Mouse (Mus musculus) R1 (cell line): Measurements from ENCODE around the gene Cd36.
A peak's percentile ranks its signal among the peaks of the same experiment; 100 is the strongest.
"Not testable (repeated sequence)": the region's sequence is repeated elsewhere in the genome, so short reads cannot be mapped to it uniquely, and the experiment has no call there.

Source experiments
- DNase-seq: peaks from one replicate; pipeline ENCODE4 v3.0.0-alpha.2; 2018; ENCODE audit warnings: low read depth, low spot score

Gene Cd36

GRCm38 (mm10) chr5:17888598-17888997, at the start of gene Cd36:
Cd36 (minus strand) TSS chr5:17888801.
- no peak for DNase-seq

DNA sequence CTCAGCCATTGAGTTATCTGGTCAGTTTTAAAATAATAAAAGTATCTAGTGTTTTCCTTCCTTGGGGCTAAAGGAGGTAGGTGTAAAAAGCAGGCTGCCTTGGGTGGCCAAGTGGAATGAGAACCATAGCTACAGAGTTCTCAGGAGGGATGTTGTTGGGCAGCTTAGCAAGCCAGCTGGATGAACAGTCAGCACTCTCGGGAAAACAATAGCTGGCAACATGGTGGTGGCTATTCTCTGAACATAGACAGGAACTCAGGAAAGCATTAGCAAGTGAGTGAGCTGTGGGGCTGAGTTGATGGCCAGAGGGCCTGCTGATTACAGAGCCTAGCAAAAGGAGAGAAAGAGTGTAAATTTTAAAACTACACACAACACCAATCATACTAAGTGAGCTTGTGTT, 45.9 kb upstream of the Cd36 start:
- DNase-seq = no peak

DNA sequence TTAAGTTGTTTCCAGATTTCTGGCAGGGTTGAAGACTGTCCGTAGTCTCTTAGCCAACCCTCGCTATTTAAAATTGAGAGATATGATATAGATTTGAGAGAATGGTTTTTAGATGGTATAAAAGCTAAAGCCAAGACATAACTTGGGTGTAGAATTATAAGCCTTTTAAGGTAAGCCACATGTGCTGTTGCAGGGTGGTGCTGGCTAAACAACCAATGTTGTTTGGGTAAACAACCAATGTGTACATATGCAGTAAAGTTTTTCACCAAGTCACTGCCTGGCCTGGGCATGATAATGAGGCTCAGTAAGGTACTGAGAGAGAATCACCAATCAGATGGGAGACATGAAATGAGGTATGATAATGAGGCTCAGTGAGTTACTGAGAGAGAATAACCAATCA, 43.0 kb upstream of the Cd36 start:
- DNase-seq = not testable (repeated sequence)

DNA sequence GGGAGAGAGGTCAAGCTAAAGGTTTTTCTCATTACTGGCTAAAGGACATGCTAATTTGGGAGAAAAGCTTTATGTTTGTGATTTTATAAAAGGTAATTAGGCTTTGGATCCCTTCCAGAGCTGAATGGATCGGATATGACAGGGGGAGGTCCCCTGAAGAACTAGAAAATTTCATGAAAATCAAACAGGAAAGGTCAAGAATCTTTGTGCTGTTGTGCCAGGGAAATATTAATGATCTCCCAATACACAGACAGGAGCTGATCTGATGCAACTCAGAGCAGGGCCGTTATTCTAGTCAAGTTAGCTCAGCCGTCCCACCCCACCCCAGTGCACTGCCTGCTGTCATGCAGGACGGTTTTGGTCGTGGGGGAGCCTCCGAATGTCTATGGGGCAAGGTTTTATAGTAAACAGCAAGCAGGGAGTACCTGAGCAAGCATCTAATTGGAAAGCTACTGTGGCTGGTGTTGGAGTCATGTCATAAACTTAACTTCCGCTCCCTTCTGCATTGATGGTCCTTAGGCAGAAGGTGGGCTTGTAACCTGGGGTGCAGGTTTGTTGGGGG, 40.5 kb upstream of the Cd36 start:
- no peak for DNase-seq

DNA sequence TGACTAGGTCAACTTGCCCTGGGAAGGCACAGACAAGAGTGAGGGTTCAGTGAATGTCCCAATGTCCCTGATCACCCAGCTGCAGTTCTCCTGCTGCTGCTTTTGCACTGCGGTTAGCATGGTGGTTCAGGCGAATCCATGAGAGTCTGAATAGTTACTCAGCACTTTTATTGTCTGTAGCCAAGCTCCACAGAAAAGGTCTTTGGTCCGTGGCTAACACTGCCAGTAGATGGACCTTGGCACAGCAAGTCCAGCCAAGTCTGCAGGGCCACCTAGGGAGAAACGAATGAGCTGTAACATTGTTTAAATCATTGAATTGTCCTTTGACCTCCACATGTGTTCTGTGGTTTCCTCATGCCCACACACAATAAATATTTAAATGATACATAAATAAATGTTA, 39.9 kb upstream of the Cd36 start:
- no peak for DNase-seq

- DNase-seq = peak; percentile 7
These were observed 35.5 kb upstream of the Cd36 start for GRCm38 (mm10) chr5:17924085-17924518.

DNA sequence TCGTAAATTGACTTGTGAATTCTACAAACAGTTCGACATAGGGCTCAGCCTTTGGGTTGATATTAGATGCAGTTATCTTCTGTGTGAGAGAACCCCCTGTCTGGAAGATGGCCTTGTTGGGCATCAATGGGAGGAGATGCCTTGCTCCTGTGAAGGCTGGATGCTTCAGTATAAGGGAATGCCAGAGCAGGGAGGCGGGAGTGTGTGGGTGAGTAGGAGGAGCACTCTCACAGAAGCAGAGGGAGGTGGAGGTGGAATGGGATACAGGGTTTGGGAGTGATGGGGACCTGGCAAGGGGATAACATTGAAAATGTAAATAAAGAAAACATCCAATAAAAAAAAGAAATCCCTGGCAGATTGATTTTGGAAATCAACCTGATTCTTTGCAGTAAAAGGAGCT, 35.0 kb upstream of the Cd36 start:
- no peak for DNase-seq

GRCm38 (mm10) chr5:17918966-17919365, 30.4 kb upstream of the Cd36 start:
- no peak for DNase-seq

DNA sequence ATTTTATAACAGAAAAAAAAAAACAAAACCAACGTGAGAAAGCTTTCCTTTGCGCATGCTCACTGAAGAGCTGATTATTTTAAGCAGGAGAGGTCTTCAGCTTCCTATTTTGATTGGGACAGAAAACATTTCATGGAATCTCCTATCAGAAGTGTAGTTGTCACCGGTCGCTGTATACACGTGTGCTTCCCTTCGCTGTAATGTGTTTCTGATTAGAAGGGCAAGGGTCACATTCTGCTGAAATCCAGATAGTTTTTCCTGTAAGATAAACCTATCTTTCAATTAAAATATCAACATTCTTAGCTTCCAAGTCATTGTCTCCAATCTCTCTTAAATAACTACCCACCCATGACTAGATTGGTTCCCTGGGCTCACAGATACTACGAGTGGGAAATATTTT, 16.2 kb upstream of the Cd36 start:
- DNase-seq = no peak

DNA sequence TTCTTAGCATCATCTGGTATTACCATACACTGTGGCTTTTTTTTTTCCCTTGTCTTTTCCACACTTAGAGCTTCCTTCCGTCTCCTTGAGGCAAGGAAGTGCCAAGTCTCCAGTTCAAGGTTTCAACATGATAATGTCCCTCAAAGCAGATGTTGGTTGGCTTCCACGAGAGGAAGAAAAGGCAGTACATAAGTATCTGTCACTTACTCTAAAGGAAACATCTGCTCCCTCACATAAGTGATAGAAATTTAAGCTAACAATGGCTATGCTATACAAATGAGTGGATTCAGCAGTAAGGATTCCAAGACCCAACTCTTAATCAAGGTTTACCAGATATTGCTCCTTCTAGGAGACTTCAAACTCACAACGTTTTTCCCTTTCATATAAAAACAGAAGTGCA, 10.3 kb upstream of the Cd36 start:
- DNase-seq = no peak

GRCm38 (mm10) chr5:17897641-17898040, 9.0 kb upstream of the Cd36 start:
- peak; percentile 9 for DNase-seq

- no peak for DNase-seq
These were observed 5.1 kb upstream of the Cd36 start for GRCm38 (mm10) chr5:17893577-17894172.

DNA sequence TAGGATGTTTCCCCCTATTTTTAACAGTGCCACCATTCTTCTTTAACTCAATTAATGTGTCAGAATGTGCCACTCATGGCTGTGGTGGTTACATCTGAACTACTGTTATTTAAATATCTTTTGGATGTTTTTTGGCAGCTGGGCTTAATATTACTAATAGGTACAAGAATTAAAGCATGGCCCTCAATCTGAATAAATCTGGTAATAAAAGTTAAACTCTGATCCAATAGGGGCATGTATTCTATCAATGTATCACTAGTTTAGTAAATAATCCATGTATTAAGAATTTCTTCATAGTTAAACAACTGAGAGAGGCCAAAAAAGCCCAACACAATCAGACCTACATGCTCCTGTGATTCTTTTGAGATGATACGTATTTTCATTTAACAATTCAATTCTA, 690 bp upstream of the Cd36 start:
- DNase-seq = no peak

GRCm38 (mm10) chr5:17886377-17886776, 2.2 kb downstream of the Cd36 start:
- no peak for DNase-seq

GRCm38 (mm10) chr5:17883357-17883875, 5.2 kb downstream of the Cd36 start:
- DNase-seq = no peak

GRCm38 (mm10) chr5:17881542-17881896, 7.1 kb downstream of the Cd36 start:
- DNase-seq = no peak

GRCm38 (mm10) chr5:17880799-17881541, 7.6 kb downstream of the Cd36 start:
- no peak for DNase-seq

DNA sequence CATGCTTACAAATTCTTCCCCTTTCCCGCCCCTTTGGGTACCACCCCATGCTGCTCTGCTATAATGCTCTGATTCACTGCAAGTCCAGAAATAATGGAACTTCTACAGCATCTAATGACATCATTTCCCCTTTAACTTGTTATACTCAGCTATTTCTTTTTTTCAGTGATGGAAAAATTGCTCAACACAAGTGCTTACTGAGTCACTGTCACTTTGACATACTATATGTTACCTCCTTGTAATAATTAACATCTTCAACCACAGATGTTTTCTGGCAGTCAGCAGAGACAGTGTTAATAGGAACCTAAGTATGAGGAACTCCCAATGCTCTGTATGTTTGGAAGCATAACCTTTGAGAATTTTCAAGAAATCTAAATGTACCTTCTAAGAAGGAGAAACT, 8.7 kb downstream of the Cd36 start:
- no peak for DNase-seq

DNA sequence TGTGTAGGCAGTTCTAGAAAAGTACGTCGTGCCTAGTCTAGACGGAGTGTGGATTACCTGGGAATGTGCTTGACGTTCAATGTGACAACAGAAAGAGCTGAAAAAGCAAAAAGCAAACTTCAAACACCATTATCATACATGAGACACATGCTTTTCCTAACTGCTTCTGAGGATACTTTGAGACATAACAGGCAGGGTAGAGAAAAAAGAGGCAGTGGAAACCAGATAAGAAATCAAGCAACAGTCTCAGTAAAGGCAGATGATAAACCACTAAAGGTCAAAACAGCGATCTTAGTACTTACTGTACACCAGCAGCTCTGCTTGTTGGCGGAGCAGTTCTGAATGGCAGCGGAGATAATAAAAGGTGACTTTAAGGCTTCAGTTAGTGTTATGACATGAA, 11.6 kb downstream of the Cd36 start:
- DNase-seq = no peak

- no peak for DNase-seq
These were observed 12.0 kb downstream of the Cd36 start for GRCm38 (mm10) chr5:17876637-17877036.

- no peak for DNase-seq
These were observed 14.3 kb downstream of the Cd36 start for GRCm38 (mm10) chr5:17874335-17874734.

DNA sequence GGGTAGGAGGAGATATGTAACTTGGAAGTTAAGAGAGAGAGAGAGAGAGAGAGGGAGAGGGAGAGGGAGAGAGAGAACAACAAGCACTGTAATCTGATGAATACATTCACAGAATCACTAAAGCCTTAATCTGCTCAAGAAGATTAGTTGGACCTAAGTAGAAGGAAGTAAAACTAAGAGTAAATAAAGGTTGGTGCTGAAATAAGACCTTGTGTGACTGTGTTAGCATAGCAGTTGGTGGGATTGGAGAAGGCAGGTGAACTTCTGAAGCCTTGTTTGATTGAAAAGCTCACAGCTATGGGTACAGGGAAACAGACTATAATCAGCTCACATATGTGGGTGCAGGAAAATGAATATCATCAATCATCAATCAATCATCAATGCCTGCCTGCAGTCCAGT, 23.2 kb downstream of the Cd36 start:
- DNase-seq = no peak

DNA sequence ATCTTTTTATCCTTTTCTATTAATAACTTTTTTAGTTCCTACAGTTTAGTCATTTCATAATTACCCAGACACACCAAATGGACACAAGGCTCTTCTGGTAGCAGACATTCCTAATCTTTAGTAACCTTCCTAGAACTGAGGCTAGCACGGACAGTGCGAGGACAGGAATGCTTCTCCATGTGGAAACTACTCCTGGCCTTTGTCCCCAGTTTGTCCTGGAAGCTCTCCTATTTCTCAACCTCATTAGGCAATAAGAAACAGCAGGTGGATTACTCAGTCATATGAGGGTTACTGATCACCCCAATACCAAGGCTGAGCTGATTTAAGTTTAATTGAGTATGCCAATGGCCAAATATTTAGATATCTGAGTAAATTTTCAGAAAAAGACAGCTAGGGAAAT, 25.5 kb downstream of the Cd36 start:
- no peak for DNase-seq
